Mouse (Mus musculus) small intestine, adult 2 months (tissue): Measurements from ENCODE around the gene Tnxb.

ENCODE experiments used
- CTCF ChIP-seq: fragments of 200-500 bp; IDR thresholded peaks from 2 replicates; pipeline ENCODE4 v1.5.1; 2012; ENCODE audit warnings: low read depth, mild to moderate bottlenecking, control low read depth, inconsistent platforms, low read length, moderate library complexity, mixed read lengths; ENCODE audit not compliant: insufficient replicate concordance, insufficient read length; ENCODE audit errors: extremely low read depth
- POLR2A ChIP-seq: fragments of 200-500 bp; IDR thresholded peaks from 2 replicates; pipeline ENCODE4 v1.6.1; 2012; ENCODE audit warnings: low read depth, mild to moderate bottlenecking, control low read depth, inconsistent platforms, low read length, moderate library complexity

GRCm38 (mm10) chr17:34683686-34684220 is 13.4 kb downstream of the Tnxb start:
- TF ChIP-seq CTCF (no peak), POLR2A (no peak)
